Mouse (Mus musculus) heart, postnatal 4 days (tissue): Measurements from ENCODE around the gene Scfd2. TPM values are rescaled to one million over a fixed set of nuclear protein-coding genes. Genes with fewer than 3 reads are reported as not detected.

Experiments
- DNase-seq: peaks from one replicate; pipeline ENCODE4 v3.0.0; 2021
- total RNA-seq, 2 experiments: library from RNA; stranded (reverse); gene quantifications; 2 replicates each; pipeline ENCODE4 v1.2.3; 2021

The Scfd2 gene
- 10 to 100 TPM in 1 of 2 experiments, 1 to 10 TPM in 1; 9.9 to 11.9 TPM for total RNA-seq

DNA sequence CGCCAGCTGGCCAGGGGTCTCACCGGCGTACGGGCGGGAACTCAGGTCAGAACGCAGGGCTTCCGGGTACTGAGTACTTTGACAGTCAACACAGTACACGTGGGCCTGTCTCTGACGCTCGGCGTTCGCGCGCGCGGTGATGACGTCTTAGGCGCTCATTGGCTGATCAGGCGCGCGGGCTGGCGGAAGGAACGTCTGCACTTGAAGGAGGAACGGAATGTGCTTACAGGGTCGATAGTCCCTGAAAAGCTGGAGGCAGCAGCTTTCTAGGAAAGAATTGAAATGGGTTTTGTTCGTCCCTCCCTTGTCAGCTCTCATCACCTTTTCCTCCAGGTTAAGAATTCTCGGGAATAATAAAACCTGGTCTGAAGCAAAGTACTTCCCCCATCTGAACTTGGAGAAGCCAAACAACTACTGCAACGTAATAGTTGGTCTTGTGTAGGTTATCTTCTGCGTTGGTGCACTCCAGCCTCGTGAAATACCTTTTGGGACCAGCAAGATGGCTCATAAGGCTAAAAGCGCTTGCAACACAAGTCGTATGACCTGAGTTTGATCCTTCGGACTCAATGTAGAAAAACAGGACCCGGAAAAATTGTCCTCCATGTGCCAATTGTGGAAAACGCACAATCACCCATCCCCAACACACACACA, at the start of gene Scfd2:
Gene Scfd2, minus strand, starts transcription at position 130 of the 651 bp plus-strand sequence.
- DNase-seq = peak; percentile 97

DNA sequence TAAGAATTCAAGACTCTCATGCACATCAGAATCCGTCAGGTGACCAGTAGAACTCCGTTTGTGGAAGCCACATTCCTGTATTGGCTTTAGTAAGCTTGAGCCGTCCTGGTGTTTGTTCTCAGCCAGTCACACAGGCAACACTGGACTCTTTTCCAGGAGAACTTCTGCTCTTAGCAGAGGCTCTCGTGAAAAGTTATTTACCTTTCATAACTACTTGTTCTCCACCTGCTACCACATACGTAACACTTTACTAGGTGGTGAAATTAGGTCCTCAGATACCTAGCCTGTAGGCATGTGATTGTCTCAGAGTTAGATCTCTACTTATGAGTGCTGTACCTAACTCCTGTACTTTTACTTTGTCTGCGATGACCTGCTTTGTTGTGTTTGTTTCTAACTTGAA, 40.2 kb upstream of the Scfd2 start:
- DNase-seq = no peak

DNA sequence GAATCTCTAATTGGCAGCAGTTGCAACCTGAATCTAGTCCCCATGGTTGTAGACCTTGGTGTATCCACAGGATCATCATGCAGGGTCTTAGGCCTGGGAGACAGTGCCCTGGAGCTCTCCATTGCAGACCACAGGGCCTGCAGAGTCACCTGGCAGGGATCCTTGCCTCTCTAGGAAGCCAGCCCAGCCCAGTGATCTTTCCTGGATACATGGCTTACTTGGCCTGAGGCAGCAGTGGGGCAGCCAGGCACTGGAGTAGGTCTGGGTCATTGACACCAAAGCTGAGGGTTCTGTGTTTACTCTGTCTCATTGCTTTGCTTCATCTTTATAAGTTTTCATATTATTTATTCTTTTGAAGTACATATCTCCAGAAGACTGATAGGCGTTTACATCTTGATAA, 29.6 kb upstream of the Scfd2 start:
- no peak for DNase-seq

DNA sequence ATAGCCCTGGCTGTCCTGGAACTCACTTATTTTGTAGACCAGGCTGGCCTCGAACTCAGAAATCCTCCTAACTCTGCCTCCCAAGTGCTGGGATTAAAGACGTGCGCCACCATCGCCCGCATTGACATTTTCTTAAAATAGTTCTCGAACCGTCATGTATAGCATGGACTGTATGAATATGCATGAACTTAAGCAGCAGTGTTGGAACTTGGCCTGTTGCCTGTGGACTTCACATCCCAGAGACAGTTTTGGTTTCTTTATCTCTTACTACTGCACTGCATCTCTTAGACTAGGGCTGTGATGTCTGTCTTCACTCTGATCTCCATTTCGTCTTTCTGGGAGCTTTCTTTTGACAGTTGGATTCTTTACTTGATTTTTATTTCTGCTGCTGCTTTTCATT, 18.0 kb upstream of the Scfd2 start:
- DNase-seq = no peak

DNA sequence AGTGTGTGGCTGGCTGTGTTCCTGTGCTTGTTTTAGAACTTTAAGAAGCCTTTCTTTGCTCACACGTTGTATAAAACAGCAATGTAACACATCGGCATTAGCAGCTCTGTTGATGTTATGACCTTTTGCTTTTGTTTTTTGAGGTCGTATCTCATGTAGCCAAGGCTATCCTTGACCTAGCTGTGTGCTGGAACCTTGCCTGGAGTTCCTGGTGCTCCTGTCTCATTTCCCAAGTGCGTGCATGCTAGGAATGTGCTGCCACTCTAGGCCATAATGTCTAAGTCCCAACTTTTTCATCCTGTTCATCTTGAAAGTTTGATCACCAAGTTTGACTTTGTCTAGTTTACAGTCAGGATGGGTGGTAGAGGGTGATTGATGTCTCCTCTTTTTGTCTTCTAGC, 14.0 kb upstream of the Scfd2 start:
- DNase-seq = no peak

DNA sequence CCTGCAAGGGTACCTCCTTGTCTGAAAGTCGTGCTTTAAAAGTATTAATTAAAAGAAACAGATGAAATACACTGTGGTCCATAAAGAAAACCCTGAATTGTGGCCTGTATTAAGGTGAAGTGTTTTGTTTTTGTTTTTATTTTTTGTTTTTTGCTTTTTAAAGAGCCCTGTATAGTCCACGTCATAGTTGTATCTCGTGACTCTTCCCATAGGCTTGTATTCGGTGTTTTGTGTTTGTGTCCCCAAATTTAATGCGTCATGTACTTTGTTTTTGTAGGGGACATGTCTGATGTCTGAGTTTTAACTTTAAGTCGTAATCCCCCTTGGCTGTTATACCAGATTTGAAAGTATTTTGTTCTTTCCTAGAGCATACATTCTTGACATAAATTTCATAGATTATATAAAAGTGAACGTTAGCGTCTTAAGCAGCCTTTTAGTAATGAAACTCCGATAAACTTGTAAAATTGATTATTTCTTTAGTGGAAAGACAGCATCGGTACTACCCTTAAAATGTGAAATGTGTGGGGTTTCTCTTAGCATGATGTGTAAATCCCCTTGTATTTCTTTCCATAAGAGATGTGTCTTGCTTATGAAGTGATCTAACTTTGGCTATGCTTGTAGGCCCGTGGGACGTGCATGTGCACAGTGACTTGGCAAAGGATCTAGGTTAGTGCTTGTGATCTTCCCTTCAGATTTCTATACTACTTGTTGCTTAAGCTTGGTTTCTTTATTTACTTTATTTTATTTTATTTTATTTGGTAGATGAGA, 4.8 kb upstream of the Scfd2 start:
- DNase-seq = no peak

DNA sequence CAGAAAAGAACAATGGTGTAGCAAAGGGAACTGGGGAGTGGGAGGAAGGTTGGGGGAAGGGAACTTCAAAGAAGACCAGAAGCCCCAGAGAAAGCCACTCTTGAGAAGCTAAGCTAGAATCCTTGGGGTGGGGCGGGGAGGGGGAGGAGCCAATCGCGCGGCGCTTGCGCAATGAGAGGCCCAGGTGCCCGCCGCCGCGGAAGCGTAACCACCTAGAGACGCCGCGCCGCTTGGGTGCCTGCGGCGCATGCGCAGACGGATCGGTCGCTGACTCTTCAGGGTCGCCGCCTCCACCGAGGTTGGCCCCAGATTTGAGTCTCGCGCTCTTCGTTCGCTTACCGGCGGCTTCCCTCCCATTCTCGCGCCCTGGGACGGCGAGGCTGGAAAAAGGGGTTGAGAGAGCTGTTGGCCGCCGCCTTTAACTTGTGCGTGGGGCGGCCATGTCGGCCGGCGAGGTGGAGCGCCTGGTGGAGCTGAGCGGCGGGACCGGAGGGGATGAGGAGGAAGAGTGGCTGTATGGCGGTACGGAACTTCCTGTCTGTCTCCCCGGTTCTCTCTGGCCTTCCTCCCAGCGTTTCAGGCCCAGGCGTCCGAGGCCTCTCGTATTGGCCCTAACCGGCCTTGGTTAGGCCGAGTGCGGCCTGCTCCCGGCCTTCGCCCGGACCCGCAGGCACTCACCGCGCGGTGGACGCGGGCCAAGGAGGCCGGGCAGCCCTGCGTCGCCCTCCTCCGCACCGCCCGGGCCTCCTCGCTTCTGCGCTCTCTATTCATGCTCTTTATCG, 3.9 kb upstream of the Scfd2 start, which contains the start of gene Fip1l1:
Gene Fip1l1, plus strand, starts transcription at position 210 of the 782 bp plus-strand sequence.
- DNase-seq = peak; percentile 93

DNA sequence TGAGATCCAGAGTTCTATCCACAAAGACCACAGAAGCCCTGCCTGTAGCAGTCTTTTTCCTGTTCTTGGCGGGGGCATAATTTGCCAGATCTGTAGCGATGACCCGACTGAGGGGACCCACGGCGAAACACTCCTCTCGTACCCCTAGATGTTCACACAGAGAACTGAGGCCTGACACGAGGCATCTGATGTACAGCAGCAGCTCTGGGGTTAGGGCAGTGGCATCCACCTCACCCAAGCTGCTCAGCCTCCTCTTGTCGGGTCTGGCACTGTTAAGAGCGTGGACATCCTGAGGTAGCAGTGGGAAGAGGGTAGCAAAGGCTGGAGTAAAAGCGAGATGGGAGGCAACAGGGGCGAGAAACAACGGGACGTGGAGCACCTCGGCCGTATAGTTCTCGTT, 774 bp downstream of the Scfd2 start:
- DNase-seq = no peak

DNA sequence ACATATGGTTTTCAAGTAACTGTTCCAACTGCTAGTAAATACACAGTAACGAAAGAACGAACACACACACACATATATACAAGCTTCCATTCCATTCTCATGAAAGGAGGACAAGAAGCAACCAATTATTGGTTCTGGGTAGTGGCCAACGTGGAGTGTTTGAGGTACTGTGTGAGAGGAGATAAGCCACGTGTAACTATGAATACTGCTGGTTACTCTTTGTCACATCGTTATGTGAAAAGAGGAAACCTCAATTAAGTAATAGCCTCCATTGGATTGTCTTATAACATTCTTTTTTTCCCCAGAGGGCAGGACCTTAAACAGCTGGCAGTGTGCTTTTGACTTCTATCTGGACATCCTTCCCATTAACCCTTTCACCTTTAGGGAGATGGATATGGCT, 4.5 kb downstream of the Scfd2 start:
- no peak for DNase-seq

DNA sequence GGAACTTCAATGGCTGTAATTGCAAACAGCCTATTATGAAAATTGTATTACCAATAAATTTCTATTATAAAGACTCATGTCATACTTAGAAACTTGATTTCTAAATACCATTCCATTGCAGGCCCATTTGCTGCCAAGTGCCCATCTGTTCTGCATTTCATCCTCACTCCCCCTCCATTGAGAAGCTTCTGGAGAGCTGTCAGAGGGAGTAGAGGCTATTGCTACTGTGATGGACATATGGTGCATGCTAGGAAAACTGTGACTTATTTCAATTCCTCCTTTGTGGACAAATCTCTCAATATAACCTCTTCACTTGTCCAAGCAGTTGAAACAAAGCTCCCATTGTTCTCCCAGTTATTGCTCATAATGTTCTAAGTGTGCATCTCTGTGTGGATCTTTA, 19.9 kb downstream of the Scfd2 start:
- peak; percentile 24 for DNase-seq

DNA sequence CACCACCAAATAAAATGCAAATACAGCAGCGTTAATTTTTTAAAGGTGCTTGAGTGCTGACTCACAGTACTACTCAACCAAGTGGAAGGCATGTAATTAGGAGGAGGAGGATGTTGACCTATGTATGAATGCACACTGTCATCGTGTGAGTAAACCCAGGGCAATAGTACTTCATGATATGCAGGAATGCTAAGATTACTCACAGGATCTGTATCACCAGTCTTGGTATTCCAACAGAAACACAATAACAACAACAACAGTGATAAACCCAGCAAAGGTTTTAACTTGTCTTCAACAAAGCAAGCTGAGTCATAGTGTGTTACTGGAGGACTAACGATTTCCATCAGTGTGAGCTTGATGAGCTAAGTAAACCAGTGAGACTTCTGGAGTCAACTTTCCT, 38.9 kb downstream of the Scfd2 start:
- DNase-seq = no peak

DNA sequence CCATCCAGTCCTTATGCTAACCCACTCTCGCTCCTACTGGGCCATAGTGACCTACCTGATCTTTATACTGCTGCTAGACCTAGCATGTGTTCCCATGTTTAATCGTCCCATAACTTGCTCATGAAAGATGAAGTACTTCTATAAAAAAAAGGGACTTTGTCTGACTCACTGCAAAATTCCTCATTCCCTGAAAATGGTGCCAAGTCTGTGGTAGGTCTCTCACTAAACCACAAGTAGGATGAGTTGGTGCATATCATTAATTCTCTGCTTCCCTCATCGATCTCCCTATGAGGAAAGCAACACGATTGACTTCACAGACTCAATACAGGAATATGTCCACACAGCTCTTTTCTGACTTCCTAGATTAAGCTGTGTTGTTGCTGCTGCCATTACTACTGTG, 46.9 kb downstream of the Scfd2 start:
- no peak for DNase-seq

DNA sequence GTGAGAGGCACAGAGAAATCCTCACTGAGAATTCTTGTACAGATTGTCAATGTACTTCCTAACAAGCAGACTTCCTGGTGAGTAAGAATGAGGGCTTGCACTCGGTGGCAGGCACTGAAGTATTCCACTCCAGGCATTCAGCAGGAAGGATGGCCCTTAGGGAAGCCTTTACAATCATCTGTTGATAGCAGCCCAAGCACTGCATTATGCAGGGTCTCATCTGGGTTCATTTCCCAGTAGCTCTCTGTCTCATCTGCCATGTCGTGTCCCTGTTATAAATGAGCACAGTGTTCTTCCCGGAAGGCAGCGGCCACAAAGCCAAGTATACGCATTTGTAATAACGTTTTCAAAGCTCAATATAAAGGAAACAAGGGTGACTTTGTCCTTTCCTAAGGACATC, 48.9 kb downstream of the Scfd2 start:
- no peak for DNase-seq

DNA sequence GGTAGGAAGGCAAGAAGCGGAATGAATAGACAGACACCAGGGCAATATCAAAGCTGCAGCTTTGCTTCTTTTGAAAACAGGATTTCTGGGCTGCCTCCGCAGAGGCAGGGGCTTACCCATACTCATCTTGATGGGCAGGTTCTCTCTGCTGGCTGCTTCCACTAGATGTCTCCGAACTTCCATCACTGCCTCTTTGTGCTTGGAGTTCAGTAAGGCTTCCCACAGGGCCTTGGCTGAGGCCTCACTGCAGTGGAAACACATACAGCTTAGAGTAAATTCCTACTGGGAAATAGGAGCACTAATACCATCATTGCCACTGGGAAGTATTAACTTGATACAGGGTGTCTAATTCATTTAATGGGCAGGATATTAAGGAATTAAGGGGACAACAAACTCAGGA, 49.5 kb downstream of the Scfd2 start:
- no peak for DNase-seq

DNA sequence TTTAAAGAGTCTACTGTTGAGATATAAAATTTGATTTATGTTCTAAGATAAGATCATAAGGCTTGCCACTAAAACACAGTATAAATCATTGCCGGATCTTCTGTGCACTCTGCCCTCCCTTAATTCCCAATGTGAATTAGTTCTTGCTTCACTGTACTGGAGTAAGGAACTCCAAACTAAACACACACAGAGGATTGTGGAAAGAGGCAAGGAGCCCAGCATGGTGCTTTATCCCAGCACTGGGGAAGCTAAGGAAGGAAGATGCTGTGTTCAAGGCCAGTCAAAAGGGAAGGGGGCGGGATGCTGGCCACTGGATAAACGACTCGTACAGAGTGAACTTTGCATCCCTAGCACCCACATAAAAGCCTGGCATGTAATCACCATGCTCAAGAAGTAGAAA, 51.1 kb downstream of the Scfd2 start:
- DNase-seq = no peak

DNA sequence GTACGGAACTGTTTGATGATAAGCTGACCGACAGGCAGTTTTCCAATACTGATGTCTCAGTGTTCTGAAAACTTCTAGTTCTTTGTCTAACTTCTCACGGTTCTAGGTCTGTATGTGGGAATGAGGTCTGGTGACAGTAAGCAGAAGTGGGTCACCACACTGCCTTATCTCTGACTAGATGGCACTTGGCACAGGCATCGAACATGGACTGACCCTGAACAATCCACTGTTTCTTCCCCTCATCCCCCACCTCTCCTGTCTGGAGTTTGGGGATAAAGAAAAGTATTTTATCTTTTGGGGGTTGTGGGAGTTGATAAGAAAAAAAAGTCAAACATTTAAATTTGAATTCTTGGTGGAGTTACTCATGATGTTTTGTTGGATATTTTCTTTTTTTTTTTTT, 51.6 kb downstream of the Scfd2 start:
- no peak for DNase-seq

DNA sequence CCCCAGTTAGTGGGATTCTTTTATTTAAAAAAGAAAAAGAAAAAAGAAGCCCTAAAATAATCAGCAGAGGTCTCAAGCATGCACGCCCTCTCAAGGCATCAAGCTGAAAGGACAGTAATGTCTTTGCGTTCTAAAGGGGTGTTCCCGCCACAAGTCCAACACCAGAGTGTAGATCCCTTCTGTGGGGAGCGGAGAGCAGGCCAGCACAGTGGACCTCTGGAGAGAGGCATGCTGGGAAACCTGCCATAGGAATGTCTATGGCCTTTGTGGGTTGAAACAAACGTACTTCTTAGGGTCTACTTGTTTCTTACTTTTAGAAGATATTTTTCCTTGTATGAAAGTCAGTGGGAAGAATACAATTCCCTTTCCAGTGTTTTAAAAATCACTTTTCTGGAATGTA, 52.4 kb downstream of the Scfd2 start:
- DNase-seq = no peak

DNA sequence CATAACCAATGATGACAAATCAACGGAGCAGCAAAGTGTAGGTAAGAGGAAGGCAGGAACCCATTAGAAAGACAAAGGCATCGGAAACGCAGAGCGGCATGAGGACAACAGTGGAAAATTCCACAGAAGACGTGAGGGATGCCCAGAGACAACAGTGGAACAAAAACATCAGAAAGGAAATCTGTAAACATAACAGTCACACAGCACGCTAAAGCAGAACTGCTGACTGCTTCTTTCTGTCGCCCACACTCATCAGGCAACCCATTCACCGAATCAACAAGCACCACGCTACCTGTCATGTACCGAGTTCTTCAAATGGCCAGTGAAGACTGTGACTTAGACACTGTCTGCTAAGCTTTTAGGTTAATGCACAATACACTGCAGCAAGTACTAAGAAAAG, 55.0 kb downstream of the Scfd2 start:
- no peak for DNase-seq

DNA sequence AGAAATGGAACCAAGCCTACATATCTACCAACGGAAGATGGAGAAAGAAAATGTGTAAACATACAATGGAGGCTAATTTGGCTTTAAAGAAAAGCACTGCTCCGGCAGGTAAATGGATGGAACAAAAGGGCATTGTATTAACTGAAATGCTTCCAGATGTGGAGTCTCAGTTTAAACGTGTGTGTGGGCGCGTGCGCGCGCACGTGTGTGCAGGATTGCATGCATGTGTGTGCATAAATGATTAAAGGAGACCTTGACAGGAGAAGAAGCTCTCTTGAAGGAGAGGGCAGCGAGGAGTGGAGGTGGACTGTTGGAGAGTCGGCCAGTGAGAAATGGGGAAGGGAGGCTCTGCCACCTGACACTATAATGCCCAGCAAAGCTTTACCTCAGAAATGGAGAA, 58.4 kb downstream of the Scfd2 start:
- DNase-seq = no peak

DNA sequence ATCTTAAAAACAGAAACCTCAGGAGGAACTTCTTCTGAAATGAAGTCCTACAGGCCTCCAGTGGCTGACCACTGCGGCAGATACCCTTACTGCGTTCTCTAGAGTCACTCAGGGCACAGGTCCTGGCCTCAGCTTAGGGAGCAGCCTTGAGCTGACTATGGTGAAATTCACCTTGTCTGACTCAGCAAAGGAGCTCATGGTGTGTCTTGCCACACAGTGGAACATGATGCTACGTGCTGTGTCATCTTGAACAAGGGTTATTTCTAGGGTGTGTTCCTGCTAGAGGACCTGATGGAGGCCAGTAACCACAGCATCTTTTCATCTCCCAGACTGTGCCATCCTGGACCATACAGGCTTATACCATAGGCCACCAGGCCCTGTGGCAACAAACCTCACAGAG, 60.7 kb downstream of the Scfd2 start:
- DNase-seq = no peak

DNA sequence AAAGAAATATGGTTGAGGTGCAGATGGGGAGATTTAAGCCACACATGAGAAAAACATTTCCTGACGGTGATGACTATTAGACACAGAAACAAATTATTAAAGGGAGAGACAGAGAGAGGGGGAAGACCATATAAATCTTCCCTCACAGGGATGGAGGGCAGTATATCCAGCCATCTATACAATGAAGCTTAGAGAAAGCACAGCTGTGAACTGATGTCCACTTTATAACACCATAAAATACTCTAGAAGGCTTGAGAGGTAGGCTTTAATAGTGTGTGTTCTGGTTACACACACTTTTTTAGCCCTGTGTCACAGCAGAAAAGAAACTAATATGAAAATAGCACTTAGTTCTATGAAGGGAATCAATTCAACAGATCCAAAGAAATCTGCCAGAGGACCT, 61.9 kb downstream of the Scfd2 start:
- no peak for DNase-seq

DNA sequence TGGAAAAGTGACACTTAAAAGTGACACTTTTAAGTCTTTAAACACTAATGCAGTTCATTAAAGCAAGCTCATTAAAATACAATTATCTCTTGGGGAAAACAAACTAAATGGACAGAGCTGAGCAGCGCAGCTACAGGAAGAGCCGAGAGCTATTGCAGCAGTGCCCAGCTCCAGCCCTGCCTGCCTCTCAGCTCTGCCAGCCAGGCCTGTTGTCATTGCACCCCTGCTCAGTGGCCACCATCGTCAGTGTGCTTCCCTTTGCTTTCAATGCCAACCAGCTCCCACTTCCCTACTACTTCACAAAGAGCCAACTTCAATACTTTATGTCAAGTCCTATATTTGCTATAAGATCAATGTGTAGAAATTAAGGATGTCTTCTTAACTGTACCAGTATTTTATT, 63.8 kb downstream of the Scfd2 start:
- no peak for DNase-seq

DNA sequence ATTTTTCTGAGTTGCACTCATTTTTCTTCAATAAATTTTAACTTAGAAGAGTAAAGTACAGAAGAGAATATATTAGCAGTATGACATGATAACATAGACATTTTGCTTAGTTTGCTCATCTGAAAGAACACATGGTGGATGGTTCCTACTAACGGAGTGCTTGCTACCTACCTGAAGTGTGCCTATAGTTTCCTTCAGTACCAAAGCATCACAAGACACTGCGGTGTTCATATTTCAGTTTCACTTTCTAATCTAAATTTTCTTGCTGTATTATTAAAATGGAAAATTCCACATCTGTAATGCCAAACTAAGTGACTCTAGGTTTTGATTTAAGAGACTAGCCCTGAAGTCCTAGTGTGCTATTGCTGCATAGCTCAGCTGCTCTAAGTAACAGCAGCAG, 74.8 kb downstream of the Scfd2 start:
- no peak for DNase-seq
